Mouse (Mus musculus): ENCODE data around the gene Obp1a.

Gene Obp1a

GRCm38 (mm10) chrX:78091274-78091673 is at the start of gene Obp1a:
Gene Obp1a, minus strand, starts transcription at chrX:78091374.
- no peak for DNase-seq

GRCm38 (mm10) chrX:78125167-78125566 is 34.0 kb upstream of the Obp1a start, which contains the start of gene Gm5938:
Gene Gm5938, plus strand, starts transcription at chrX:78125467.
- DNase-seq: no peak

Data from lung, postnatal 10 days (tissue).